Mouse (Mus musculus): ENCODE measurements around the gene Cacng6.

- TF ChIP-seq POLR2A (IDR thresholded peaks at IDR 0.05; ENCODE audit: borderline replicate concordance, extremely low read depth, insufficient read depth, insufficient read length, poor library complexity, severe bottlenecking) (no peak), CTCF (IDR thresholded peaks at IDR 0.05; ENCODE audit: borderline replicate concordance, extremely low read depth, insufficient read depth, insufficient read length) (no peak)
Measured at GRCm38 (mm10) chr7:3423430-3423829, 565 bp upstream of the Cacng6 start.
